Mouse (Mus musculus) B cell, adult 67 days (primary cell): ENCODE results near the gene Arl8a. TPM values are rescaled to one million over a fixed set of nuclear protein-coding genes. Genes with fewer than 3 reads are reported as not detected.

ENCODE experiments used
- total RNA-seq, 2 experiments: library from RNA; stranded (reverse); gene quantifications; 4 replicates each; pipeline ENCODE4 v1.2.4; 2023

The Arl8a gene
- total RNA-seq: 100 to 1,000 TPM; 105 to 126 TPM

GRCm38 (mm10) chr1:135146077-135146945 is at the start of gene Arl8a:
TSS of gene Arl8a (plus strand) at chr1:135146824.

GRCm38 (mm10) chr1:135105124-135105523 is 41.5 kb upstream of the Arl8a start, which contains the start of gene Lgr6:
TSS of gene Lgr6 (minus strand) at chr1:135105276.

GRCm38 (mm10) chr1:135132473-135132872 is 14.2 kb upstream of the Arl8a start, which contains the start of gene Ptpn7:
TSS of gene Ptpn7 (plus strand) at chr1:135132700.

GRCm38 (mm10) chr1:135167435-135167834 is 20.8 kb downstream of the Arl8a start, which contains the start of gene Gpr37l1:
TSS of gene Gpr37l1 (minus strand) at chr1:135167681.

Other genes with a start within 250 kb of the Arl8a start
- gene Ppp1r12b, start 190.9 kb upstream of the Arl8a start, total RNA-seq: 10 to 100 TPM; 17.2 to 20.1 TPM
- gene Ube2t, start 184.3 kb upstream of the Arl8a start, total RNA-seq: 10 to 100 TPM; 15.8 to 18.1 TPM
- not detected for gene Lgr6, start 41.5 kb upstream of the Arl8a start, total RNA-seq
- gene Ptpn7, start 14.1 kb upstream of the Arl8a start, total RNA-seq: 10 to 100 TPM; 31.7 to 45.4 TPM
- gene Gpr37l1, start 20.9 kb downstream of the Arl8a start, total RNA-seq: not detected
- not detected for gene Elf3, start 111.7 kb downstream of the Arl8a start, total RNA-seq
- gene Rnpep, start 137.3 kb downstream of the Arl8a start, total RNA-seq: 10 to 100 TPM; 30.5 to 36.6 TPM
- 10 to 100 TPM; 41.3 to 60.5 TPM for gene Timm17a, start 167.0 kb downstream of the Arl8a start, total RNA-seq
- not detected for gene Lmod1, start 178.0 kb downstream of the Arl8a start, total RNA-seq
- 1 to 10 TPM; 1.5 to 3.7 TPM for gene Shisa4, start 228.4 kb downstream of the Arl8a start, total RNA-seq